16 mouse cellular contexts compared by ENCODE assay signal in genomic region chr4:156064510-156064897, GRCm38 (mm10). TPM values are rescaled to one million over a fixed set of nuclear protein-coding genes. Genes with fewer than 3 reads are reported as not detected.
DNase-seq lines count a peak whose midpoint lies in the region; ATAC-seq and TF ChIP-seq lines count a peak whose summit lies in the region.
"Had no signal": no experiment of that assay in that cellular context is flagged by ENCODE, and none has a peak within 500 bp of the region (broad histone marks: within the 10 kb centered on the region; RNA-seq: fewer than 3 reads in every experiment).

No protein-coding gene starts in this region.

- H3K4me1 ChIP-seq in lung, embryonic 14.5 days (ENCODE audit: insufficient read depth), result peaks cover 6% of the 10 kb centered on the region; the same call in 1 of the 2 replicates
- H3K4me1 ChIP-seq in embryonic facial prominence, embryonic 13.5 days, result 0 out of 2 replicates have a peak, but pooled peaks cover 4% of the 10 kb centered on the region
- peaks cover 27% of the 10 kb centered on the region; the same call in 1 of the 2 replicates for H3K4me1 ChIP-seq in small intestine, adult 2 months (ENCODE audit: control insufficient read depth, insufficient read depth, insufficient read length, low read length)

- H3K36me3 ChIP-seq in lung, embryonic 14.5 days (ENCODE audit: insufficient read depth), result no peaks in the 10 kb centered on the region
- H3K36me3 ChIP-seq in embryonic facial prominence, embryonic 13.5 days, result no peaks in the 10 kb centered on the region
- H3K36me3 ChIP-seq in small intestine, adult 2 months (ENCODE audit: control insufficient read depth, insufficient read depth, low read length), result no peaks in the 10 kb centered on the region
- H3K36me3 ChIP-seq: neural tube, embryonic 12.5 days had no signal

- TF ChIP-seq POLR2A in small intestine, adult 2 months (IDR thresholded peaks at IDR 0.05; ENCODE audit: low read depth, low read length), result no peak

- no peaks in the 10 kb centered on the region for H3K27me3 ChIP-seq in lung, embryonic 14.5 days (ENCODE audit: insufficient read depth, low read length)
- no peaks in the 10 kb centered on the region for H3K27me3 ChIP-seq in embryonic facial prominence, embryonic 13.5 days
- H3K27me3 ChIP-seq in small intestine, adult 2 months (ENCODE audit: control insufficient read depth, insufficient read depth, low read length), result no peaks in the 10 kb centered on the region

- no peak for ATAC-seq in lung, embryonic 14.5 days (ENCODE audit: insufficient read depth)
- ATAC-seq in embryonic facial prominence, embryonic 13.5 days (ENCODE audit: insufficient number of reproducible peaks, insufficient read depth, low FRiP score, low TSS enrichment, low read depth), result no peak
- ATAC-seq: forebrain, embryonic 16.5 days; midbrain, embryonic 16.5 days had no signal

- H3K4me3 ChIP-seq in lung, embryonic 14.5 days (ENCODE audit: low read depth, low read length), result no peak overlapping the region
- H3K4me3 ChIP-seq in embryonic facial prominence, embryonic 13.5 days, result no peak overlapping the region
- no peak overlapping the region for H3K4me3 ChIP-seq in small intestine, adult 2 months (ENCODE audit: low read depth, low read length)
- H3K4me3 ChIP-seq: neural tube, embryonic 12.5 days had no signal

- peak overlapping the region; percentile 70 for H3K27ac ChIP-seq in lung, embryonic 14.5 days (ENCODE audit: low read depth)
- H3K27ac ChIP-seq in embryonic facial prominence, embryonic 13.5 days, result peak overlapping the region; percentile 36; the same call in 1 of the 2 replicates
- H3K27ac ChIP-seq in small intestine, adult 2 months (ENCODE audit: insufficient read depth, low read depth, low read length), result peak overlapping the region; percentile 94
- H3K27ac ChIP-seq: macrophage; neural tube, embryonic 12.5 days had no signal

- TF ChIP-seq CTCF in lung, embryonic 14.5 days (IDR thresholded peaks at IDR 0.05; ENCODE audit: low read depth), result no peak
- TF ChIP-seq CTCF in small intestine, adult 2 months (IDR thresholded peaks at IDR 0.05; ENCODE audit: extremely low read depth, insufficient read length, insufficient replicate concordance, low read depth, low read length), result no peak

- H3K9ac ChIP-seq in lung, embryonic 14.5 days, result no peak overlapping the region
- H3K9ac ChIP-seq in embryonic facial prominence, embryonic 13.5 days, result no peak overlapping the region
- H3K9ac ChIP-seq: neural tube, embryonic 12.5 days had no signal

- H3K4me2 ChIP-seq in lung, embryonic 14.5 days, result no peak overlapping the region
- no peak overlapping the region for H3K4me2 ChIP-seq in embryonic facial prominence, embryonic 13.5 days
- H3K4me2 ChIP-seq: neural tube, embryonic 12.5 days had no signal

- DNase-seq in gastrocnemius, postnatal 25 days, result peak; percentile 20
- no peak for DNase-seq in gastrocnemius, postnatal 10 days
- peak; percentile 45 for DNase-seq in lung, embryonic 14.5 days
- no peak for DNase-seq in lung, adult 18-20 months
- DNase-seq in adrenal gland, adult 8-10 months, result no peak
- DNase-seq in left cerebral cortex, adult 18-20 months (ENCODE audit: low spot score in 2 of 2), result no peak
- DNase-seq: B cell, adult 2 months; cerebellum, adult 9-10 months; layer of hippocampus, postnatal 36 days had no signal

- 77% methylated on average over 9 of the region's 9 CpGs for WGBS in lung, embryonic 14.5 days
- 82% methylated on average over 9 of the region's 9 CpGs for WGBS in embryonic facial prominence, embryonic 13.5 days
- 32% methylated on average over 9 of the region's 9 CpGs for WGBS in small intestine, adult 2 months

- no peaks in the 10 kb centered on the region for H3K9me3 ChIP-seq in lung, embryonic 14.5 days (ENCODE audit: low read depth, low read length)
- no peaks in the 10 kb centered on the region for H3K9me3 ChIP-seq in embryonic facial prominence, embryonic 13.5 days
- H3K9me3 ChIP-seq: neural tube, embryonic 12.5 days had no signal

RNA-seq across cellular contexts. Expression of gene Ttll10, which starts 5.3 kb away (rescaled TPM):
- not detected for total RNA-seq in gastrocnemius, postnatal 25 days (2021)
- total RNA-seq in gastrocnemius, postnatal 10 days (2021), result not detected
- 2.1 and 3.0 TPM in 2 replicates for polyA plus RNA-seq in lung, embryonic 14.5 days (2014; fragmentation: Nextera tagmentation; extraction: Ambion mirVana)
- 2.0 and 2.7 TPM in 2 replicates for polyA plus RNA-seq in embryonic facial prominence, embryonic 13.5 days (2015; fragmentation: Nextera tagmentation; extraction: Ambion mirVana)
- polyA plus RNA-seq in small intestine, adult 2 months (2012; rRNA removed), result 5.2 and 9.1 TPM in 2 replicates
- 1 to 10 TPM in 1 of 4 experiments, under 1 TPM in 2, not detected in 1; 0.38 to 1.2 (median 0.86) TPM for total RNA-seq in adrenal gland, adult 8-10 months (2022)
- not detected for total RNA-seq in left cerebral cortex, adult 18-20 months (2021)
- total RNA-seq: heart, postnatal 25 days had no signal
- polyA plus RNA-seq: forebrain, embryonic 16.5 days; macrophage; midbrain, embryonic 16.5 days had no signal

RNA-seq across cellular contexts. Expression of gene Tnfrsf18, which starts 38.5 kb away (rescaled TPM):
- total RNA-seq in gastrocnemius, postnatal 25 days (2021), result not detected
- total RNA-seq in gastrocnemius, postnatal 10 days (2021), result under 1 TPM in 1 of 2 experiments, not detected in 1; 0.36 TPM
- 1.3 TPM in 2 replicates for polyA plus RNA-seq in lung, embryonic 14.5 days (2014; fragmentation: Nextera tagmentation; extraction: Ambion mirVana)
- polyA plus RNA-seq in embryonic facial prominence, embryonic 13.5 days (2015; fragmentation: Nextera tagmentation; extraction: Ambion mirVana), result 3.0 and 4.1 TPM in 2 replicates
- polyA plus RNA-seq in small intestine, adult 2 months (2012; rRNA removed), result 3.9 and 6.1 TPM in 2 replicates
- total RNA-seq in adrenal gland, adult 8-10 months (2022), result 1 to 10 TPM in 1 of 4 experiments, under 1 TPM in 1, not detected in 2; 0.42 to 1.2 TPM
- not detected for total RNA-seq in left cerebral cortex, adult 18-20 months (2021)
- total RNA-seq: layer of hippocampus, postnatal 36 days had no signal

RNA-seq across cellular contexts. Expression of gene 9430015G10Rik, which starts 45.3 kb away (rescaled TPM):
- total RNA-seq in gastrocnemius, postnatal 25 days (2021), result 1 to 10 TPM; 2.2 to 4.3 TPM
- 1 to 10 TPM; 3.0 to 5.8 TPM for total RNA-seq in gastrocnemius, postnatal 10 days (2021)
- polyA plus RNA-seq in lung, embryonic 14.5 days (2014; fragmentation: Nextera tagmentation; extraction: Ambion mirVana), result 49.4 and 55.7 TPM in 2 replicates
- 40.3 and 43.8 TPM in 2 replicates for polyA plus RNA-seq in embryonic facial prominence, embryonic 13.5 days (2015; fragmentation: Nextera tagmentation; extraction: Ambion mirVana)
- polyA plus RNA-seq in small intestine, adult 2 months (2012; rRNA removed), result 7.4 and 8.3 TPM in 2 replicates
- 10 to 100 TPM; 10.7 to 22.9 (median 14.1) TPM for total RNA-seq in adrenal gland, adult 8-10 months (2022)
- total RNA-seq in left cerebral cortex, adult 18-20 months (2021), result 10 to 100 TPM; 29.4 to 30.7 TPM

RNA-seq across cellular contexts. Expression of gene Tnfrsf4, which starts 50.9 kb away (rescaled TPM):
- under 1 TPM; 0.51 to 0.80 TPM for total RNA-seq in gastrocnemius, postnatal 25 days (2021)
- under 1 TPM; 0.31 to 0.93 TPM for total RNA-seq in gastrocnemius, postnatal 10 days (2021)
- 0.47 and 0.60 TPM in 2 replicates for polyA plus RNA-seq in lung, embryonic 14.5 days (2014; fragmentation: Nextera tagmentation; extraction: Ambion mirVana)
- 1.3 TPM in 1 of 2 replicates, not detected in the other for polyA plus RNA-seq in embryonic facial prominence, embryonic 13.5 days (2015; fragmentation: Nextera tagmentation; extraction: Ambion mirVana)
- polyA plus RNA-seq in small intestine, adult 2 months (2012; rRNA removed), result 2.1 and 6.3 TPM in 2 replicates
- total RNA-seq in adrenal gland, adult 8-10 months (2022), result 1 to 10 TPM; 1.0 to 3.0 (median 2.0) TPM
- total RNA-seq in left cerebral cortex, adult 18-20 months (2021), result 1 to 10 TPM in 1 of 2 experiments, under 1 TPM in 1; 0.95 to 2.3 TPM
- polyA plus RNA-seq: midbrain, embryonic 16.5 days had no signal

Comparison
In these comparisons a context has a peak if more than half of its experiments do, and no peak if none do; other contexts are left out.
1. DNase-seq: peak in gastrocnemius, postnatal 25 days (single experiment) and lung, embryonic 14.5 days (single experiment); none in gastrocnemius, postnatal 10 days (single experiment), lung, adult 18-20 months (0 of 2), adrenal gland, adult 8-10 months (single experiment) and left cerebral cortex, adult 18-20 months (0 of 2).
2. H3K27ac ChIP-seq: peak in every context shown above with its lines; median percentile 94 in small intestine, adult 2 months; 70 in lung, embryonic 14.5 days; 36 in embryonic facial prominence, embryonic 13.5 days.